Mouse (Mus musculus) erythroblast, embryonic 14.5 days (primary cell): Measurements from ENCODE around the gene Heatr6. TPM values are rescaled to one million over a fixed set of nuclear protein-coding genes. Genes with fewer than 3 reads are reported as not detected.

Experiments used
- H3K27me3 ChIP-seq: 2 replicates; pipeline ENCODE4 v1.6.1; 2012; ENCODE audit warnings: inconsistent platforms; ENCODE audit not compliant: control insufficient read depth
- H3K36me3 ChIP-seq: 2 replicates; pipeline ENCODE4 v1.6.1; 2012; ENCODE audit warnings: mild to moderate bottlenecking, inconsistent platforms; ENCODE audit not compliant: control insufficient read depth
- H3K4me1 ChIP-seq: 2 replicates; pipeline ENCODE4 v1.6.1; 2012; ENCODE audit warnings: inconsistent platforms; ENCODE audit not compliant: control insufficient read depth
- H3K4me3 ChIP-seq: replicated peaks from 2 replicates; pipeline ENCODE3; 2012; ENCODE audit warnings: moderate library complexity, mild to moderate bottlenecking, inconsistent platforms
- H3K9me3 ChIP-seq: 2 replicates; pipeline ENCODE4 v1.6.1; 2012; ENCODE audit warnings: low read length, inconsistent platforms, mixed read lengths; ENCODE audit not compliant: control insufficient read depth
- GATA1 ChIP-seq: IDR thresholded peaks from 2 replicates; pipeline ENCODE4 v1.6.1; 2012; ENCODE audit warnings: low read length, inconsistent platforms, mixed read lengths
- TAL1 ChIP-seq: IDR thresholded peaks from 3 replicates; pipeline ENCODE4 v1.6.1; 2012; ENCODE audit warnings: low read length, inconsistent platforms, mixed read lengths
- polyA plus RNA-seq: library from polyadenylated mRNA; stranded (reverse); fragments of >175 nt; gene quantifications from 2 replicates; pipeline ENCODE4 v1.2.3, GENCODE M21; 2012

The Heatr6 gene
- polyA plus RNA-seq, 1 experiment = 0.15 TPM

GRCm38 (mm10) chr11:83791133-83791532, 37.6 kb downstream of the Heatr6 start:
- Histone ChIP-seq H3K4me1 (peaks cover 4% of the 10 kb centered on the region), H3K4me3 (no peak overlapping the region), H3K9me3 (no peaks in the 10 kb centered on the region), H3K27me3 (peaks cover 2% of the 10 kb centered on the region; the same call in 1 of the 2 replicates), H3K36me3 (no peaks in the 10 kb centered on the region)
- TF ChIP-seq GATA1 (no peak), TAL1 (no peak)

DNA sequence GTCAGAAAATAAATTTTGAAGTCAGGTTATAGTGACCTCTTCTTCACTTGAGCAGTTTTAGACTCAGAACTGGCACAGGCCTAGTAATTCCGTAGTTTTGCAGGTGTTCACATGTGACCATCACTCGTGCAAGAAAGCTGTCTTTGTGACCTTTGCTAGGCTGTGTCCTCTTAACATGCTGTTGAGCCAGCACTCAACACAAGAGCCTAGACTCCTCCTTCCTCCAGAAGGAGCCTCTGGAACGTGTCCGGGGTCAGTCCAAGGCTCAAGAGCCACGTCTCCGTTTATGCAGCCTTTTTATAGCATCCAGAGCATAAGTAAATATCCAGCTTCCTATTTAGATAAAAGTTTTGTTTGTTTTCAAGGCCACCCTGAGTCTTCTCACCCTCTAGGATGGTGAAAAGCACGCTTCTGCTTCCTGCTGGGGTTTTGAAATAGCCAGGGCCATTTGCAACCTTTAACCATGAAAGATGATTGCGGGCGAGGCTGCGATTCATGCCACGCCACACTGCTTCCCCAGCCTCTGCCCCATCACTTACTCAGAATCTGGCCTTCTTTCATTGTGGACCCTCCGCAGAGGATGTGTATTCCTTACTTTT, 38.9 kb downstream of the Heatr6 start:
- Histone ChIP-seq H3K4me3 (no peak overlapping the region), H3K9me3 (no peaks in the 10 kb centered on the region), H3K27me3 (peaks cover 2% of the 10 kb centered on the region; the same call in 1 of the 2 replicates), H3K4me1 (peaks cover under 1% of the 10 kb centered on the region), H3K36me3 (no peaks in the 10 kb centered on the region)
- TF ChIP-seq GATA1 (no peak), TAL1 (no peak)

- TF ChIP-seq GATA1 (no peak), TAL1 (no peak)
- Histone ChIP-seq H3K4me1 (no peaks in the 10 kb centered on the region), H3K27me3 (peaks cover 2% of the 10 kb centered on the region; the same call in 1 of the 2 replicates), H3K4me3 (no peak overlapping the region), H3K9me3 (no peaks in the 10 kb centered on the region), H3K36me3 (no peaks in the 10 kb centered on the region)
Measured at GRCm38 (mm10) chr11:83793264-83793663, 39.8 kb downstream of the Heatr6 start.

GRCm38 (mm10) chr11:83796112-83796511, 42.6 kb downstream of the Heatr6 start:
- Histone ChIP-seq H3K4me3 (no peak overlapping the region), H3K9me3 (no peaks in the 10 kb centered on the region), H3K4me1 (no peaks in the 10 kb centered on the region), H3K27me3 (no peaks in the 10 kb centered on the region), H3K36me3 (no peaks in the 10 kb centered on the region)
- TF ChIP-seq GATA1 (no peak), TAL1 (no peak)

DNA sequence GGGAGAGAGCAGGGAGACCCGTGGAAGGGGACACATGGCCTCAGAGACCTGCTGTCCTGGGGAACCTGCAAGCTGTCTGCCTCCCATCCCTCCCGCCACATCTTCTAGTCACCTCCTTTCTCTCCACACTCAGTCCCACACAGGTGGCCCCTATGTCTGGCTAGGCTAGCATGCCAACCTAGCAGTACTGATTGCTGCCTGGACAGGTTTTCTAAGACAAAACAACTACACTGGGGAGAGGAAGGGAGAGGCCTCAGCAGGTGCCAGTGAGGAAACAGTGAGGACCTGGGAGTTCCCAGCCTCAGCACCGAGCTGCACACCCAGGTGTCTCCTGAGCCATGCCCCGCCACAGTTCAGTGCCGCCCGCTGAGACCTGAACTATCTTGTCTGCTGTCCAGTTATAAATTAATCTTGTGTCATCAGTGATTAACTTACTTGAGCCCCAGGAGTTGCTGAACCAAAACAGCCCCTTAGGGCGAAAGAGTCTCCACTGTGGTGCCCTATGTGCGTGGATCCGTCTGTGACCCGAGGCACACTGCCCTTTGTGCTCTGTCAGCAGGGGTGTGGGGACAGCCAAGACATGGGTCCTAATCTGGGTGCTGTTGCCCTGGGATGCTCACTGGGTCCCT, 43.6 kb downstream of the Heatr6 start:
- H3K27me3 ChIP-seq = no peaks in the 10 kb centered on the region

GRCm38 (mm10) chr11:83799871-83800430, 46.5 kb downstream of the Heatr6 start:
- Histone ChIP-seq H3K27me3 (no peaks in the 10 kb centered on the region), H3K4me3 (no peak overlapping the region), H3K9me3 (no peaks in the 10 kb centered on the region), H3K36me3 (no peaks in the 10 kb centered on the region), H3K4me1 (no peaks in the 10 kb centered on the region)
- TF ChIP-seq TAL1 (no peak), GATA1 (no peak)

More for the DNA sequence above, 43.6 kb downstream of the Heatr6 start:
- H3K4me3 ChIP-seq = no peak overlapping the region
- TF ChIP-seq GATA1 (no peak), TAL1 (no peak)
- H3K4me1 ChIP-seq = no peaks in the 10 kb centered on the region
- no peaks in the 10 kb centered on the region for H3K9me3 ChIP-seq
- no peaks in the 10 kb centered on the region for H3K36me3 ChIP-seq

DNA sequence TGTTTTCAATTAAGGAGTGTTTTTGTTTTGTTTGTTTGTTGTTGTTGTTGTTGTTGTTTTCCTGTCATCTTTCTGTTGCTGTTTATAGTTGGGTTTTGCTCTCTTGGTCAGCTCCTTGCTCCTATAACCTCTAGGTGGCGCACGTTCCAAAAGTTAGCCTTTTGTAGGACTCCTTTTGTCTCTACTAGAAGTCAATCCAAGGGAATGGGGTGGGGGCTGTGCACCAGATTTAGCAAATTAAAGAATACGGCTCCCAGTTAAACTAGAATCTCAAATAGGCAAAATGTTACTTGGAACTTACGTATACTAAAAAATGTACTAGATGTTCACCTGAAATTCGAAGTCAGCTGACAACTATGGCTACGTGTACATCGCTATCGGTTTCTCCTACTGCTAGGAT, 48.7 kb downstream of the Heatr6 start:
- no peaks in the 10 kb centered on the region for H3K36me3 ChIP-seq
- no peaks in the 10 kb centered on the region for H3K27me3 ChIP-seq
- no peak for TF ChIP-seq GATA1
- TF ChIP-seq TAL1 = no peak
- H3K4me3 ChIP-seq = no peak overlapping the region
- no peaks in the 10 kb centered on the region for H3K9me3 ChIP-seq
- H3K4me1 ChIP-seq = no peaks in the 10 kb centered on the region

GRCm38 (mm10) chr11:83802581-83802980, 49.1 kb downstream of the Heatr6 start:
- Histone ChIP-seq H3K4me3 (no peak overlapping the region), H3K4me1 (no peaks in the 10 kb centered on the region), H3K9me3 (no peaks in the 10 kb centered on the region), H3K36me3 (no peaks in the 10 kb centered on the region), H3K27me3 (no peaks in the 10 kb centered on the region)
- TF ChIP-seq TAL1 (no peak), GATA1 (no peak)

- TF ChIP-seq TAL1 = no peak
Measured at GRCm38 (mm10) chr11:83810441-83810840, 56.9 kb downstream of the Heatr6 start.

GRCm38 (mm10) chr11:83815191-83815590, 61.7 kb downstream of the Heatr6 start:
- no peaks in the 10 kb centered on the region for H3K27me3 ChIP-seq
- H3K4me3 ChIP-seq = no peak overlapping the region
- no peaks in the 10 kb centered on the region for H3K36me3 ChIP-seq
- no peak for TF ChIP-seq GATA1
- TF ChIP-seq TAL1 = no peak
- H3K4me1 ChIP-seq = no peaks in the 10 kb centered on the region
- H3K9me3 ChIP-seq = no peaks in the 10 kb centered on the region

More at GRCm38 (mm10) chr11:83810441-83810840, 56.9 kb downstream of the Heatr6 start:
- Histone ChIP-seq H3K9me3 (no peaks in the 10 kb centered on the region), H3K36me3 (no peaks in the 10 kb centered on the region), H3K27me3 (no peaks in the 10 kb centered on the region), H3K4me1 (no peaks in the 10 kb centered on the region), H3K4me3 (no peak overlapping the region)
